Mouse (Mus musculus) hindbrain, embryonic 12.5 days (tissue): ENCODE results near the gene Ctsl. TPM values are rescaled to one million over a fixed set of nuclear protein-coding genes. Genes with fewer than 3 reads are reported as not detected.

Experiments used
- ATAC-seq: fragments of 200-750 bp; cut with Nextera tagmentation; 2 replicates; pipeline ENCODE4 v1.8.0; 2017; ENCODE audit warnings: moderate TSS enrichment; ENCODE audit not compliant: low FRiP score
- H3K27ac ChIP-seq: fragments of 300-500 bp; sonication (generic); 2 replicates; pipeline ENCODE4 v1.5.1; 2016; ENCODE audit warnings: mild to moderate bottlenecking
- H3K27me3 ChIP-seq: fragments of 300-500 bp; sonication (generic); 2 replicates; pipeline ENCODE4 v1.6.1; 2016; ENCODE audit warnings: mild to moderate bottlenecking
- H3K36me3 ChIP-seq: fragments of 300-500 bp; sonication (generic); 2 replicates; pipeline ENCODE4 v1.6.1; 2016; ENCODE audit warnings: mild to moderate bottlenecking
- H3K4me1 ChIP-seq: fragments of 300-500 bp; sonication (generic); 2 replicates; pipeline ENCODE4 v1.6.1; 2016
- H3K4me2 ChIP-seq: fragments of 300-500 bp; sonication (generic); replicated peaks from 2 replicates; pipeline ENCODE4 v1.6.1; 2016; ENCODE audit warnings: mild to moderate bottlenecking
- H3K4me3 ChIP-seq: fragments of 300-500 bp; sonication (generic); 2 replicates; pipeline ENCODE4 v1.5.1; 2016; ENCODE audit warnings: mild to moderate bottlenecking
- H3K9ac ChIP-seq: fragments of 300-500 bp; sonication (generic); 2 replicates; pipeline ENCODE4 v1.6.1; 2016; ENCODE audit warnings: mild to moderate bottlenecking, moderate library complexity
- H3K9me3 ChIP-seq: fragments of 300-500 bp; sonication (generic); replicated peaks from 2 replicates; pipeline ENCODE4 v1.6.1; 2016; ENCODE audit warnings: mild to moderate bottlenecking
- WGBS: fragments of 180-500 bp; shearing (Covaris S2); methylation state at CpG from one replicate; pipeline ENCODE4 v1.1.7; 2016; 5-methylcytosine and 5-hydroxymethylcytosine counted together
- polyA plus RNA-seq: library from polyadenylated mRNA; unstranded; fragments of >200 nt; fragmentation: Nextera tagmentation; extraction: Ambion mirVana; gene quantifications from 2 replicates; pipeline ENCODE4 v1.2.1, GENCODE M21; 2016

Gene Ctsl
- polyA plus RNA-seq, result 111 and 124 TPM in 2 replicates

DNA sequence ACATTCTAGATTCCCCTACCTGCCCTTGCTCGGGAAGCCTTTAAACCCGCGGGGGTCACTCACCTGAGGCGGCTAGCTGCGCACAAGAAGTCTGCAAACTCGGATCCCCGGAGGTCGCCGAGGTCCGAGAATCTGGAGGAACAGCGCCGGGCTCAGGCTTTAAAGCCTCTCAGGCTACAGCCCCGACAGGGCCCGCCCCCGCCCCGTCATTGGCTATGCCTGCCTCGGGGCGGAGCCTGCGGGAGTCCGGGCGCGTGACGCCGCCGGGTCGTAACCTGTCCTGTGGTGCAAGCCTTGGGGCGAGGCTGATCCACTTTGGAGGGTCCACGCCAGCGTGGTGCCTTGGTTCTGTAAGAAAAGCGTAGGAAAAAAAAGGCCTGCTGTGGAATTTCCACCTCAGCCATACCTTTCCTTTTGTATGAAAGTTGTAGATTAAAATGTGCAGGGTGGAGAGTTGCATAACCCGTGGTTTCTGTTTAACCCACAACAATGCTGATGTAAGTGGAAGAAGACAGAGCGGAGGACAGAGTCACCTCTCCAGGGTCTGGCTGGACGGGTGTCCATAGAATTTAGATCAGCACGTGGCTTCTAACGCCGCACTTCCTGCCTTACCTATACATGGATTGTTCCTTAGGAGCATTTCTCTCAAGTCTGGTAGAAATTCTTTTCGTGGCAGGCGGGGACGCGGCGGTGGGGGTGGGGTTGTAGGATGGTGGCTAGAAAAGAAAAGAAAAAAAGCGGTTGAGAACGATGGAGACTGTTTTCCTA is at the start of gene Ctsl:
Gene Ctsl, minus strand, starts transcription at position 718 of the 768 bp plus-strand sequence.
- peak within 1 kb of the TSS; percentile 81 for H3K4me2 ChIP-seq

DNA sequence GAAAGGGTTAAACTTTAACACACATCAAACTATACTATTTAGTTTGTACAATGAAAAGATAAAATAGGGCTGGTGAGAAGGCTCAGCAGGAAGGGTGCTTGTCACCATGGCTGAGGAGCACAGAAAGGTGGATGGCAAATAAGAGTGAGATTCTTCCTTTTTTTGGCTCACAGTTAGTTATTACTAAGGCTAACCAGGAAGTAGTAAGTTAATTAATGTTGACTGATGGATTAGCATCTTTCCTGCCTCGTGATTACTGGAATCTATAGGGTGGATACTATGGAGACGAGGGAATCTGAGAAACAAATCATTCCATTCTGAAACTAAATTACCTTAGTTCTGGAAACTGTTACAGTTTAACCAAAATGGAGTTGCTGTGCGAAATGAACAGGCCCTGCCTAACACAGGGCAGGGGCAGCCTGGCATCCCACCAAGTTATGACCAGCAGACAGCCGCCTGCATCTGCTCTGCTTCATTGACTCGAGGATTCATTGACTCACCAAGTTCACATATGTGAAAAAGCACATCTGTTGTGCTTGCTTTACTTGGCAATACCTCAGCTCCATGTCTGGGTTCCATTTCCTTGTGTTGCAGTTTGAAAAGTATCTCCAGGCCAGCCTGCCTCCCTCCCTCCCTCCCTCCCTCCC is 46.4 kb upstream of the Ctsl start:
- Histone ChIP-seq H3K27ac (no peak overlapping the region), H3K27me3 (no peaks in the 10 kb centered on the region), H3K4me1 (no peaks in the 10 kb centered on the region), H3K9ac (no peak overlapping the region), H3K36me3 (no peaks in the 10 kb centered on the region), H3K9me3 (0 out of 2 replicates have a peak, but pooled peaks cover 3% of the 10 kb centered on the region), H3K4me3 (no peak overlapping the region), H3K4me2 (no peak overlapping the region)
- ATAC-seq, result no peak
- 60% methylated on average over 5 of the region's 5 CpGs for WGBS

More for the DNA sequence above, at the start of gene Ctsl:
- H3K27me3 ChIP-seq, result no peaks in the 10 kb centered on the region
- H3K9ac ChIP-seq, result peak within 1 kb of the TSS; percentile 75
- peaks cover 7% of the 10 kb centered on the region for H3K4me1 ChIP-seq
- H3K9me3 ChIP-seq, result no peaks in the 10 kb centered on the region
- WGBS, result under 1% methylated on average over 43 of the region's 43 CpGs
- H3K36me3 ChIP-seq, result peaks cover 25% of the 10 kb centered on the region
- peak within 1 kb of the TSS; percentile 66 for H3K27ac ChIP-seq
- peak within 1 kb of the TSS; percentile 74 for H3K4me3 ChIP-seq
- ATAC-seq, result peak; percentile 99

DNA sequence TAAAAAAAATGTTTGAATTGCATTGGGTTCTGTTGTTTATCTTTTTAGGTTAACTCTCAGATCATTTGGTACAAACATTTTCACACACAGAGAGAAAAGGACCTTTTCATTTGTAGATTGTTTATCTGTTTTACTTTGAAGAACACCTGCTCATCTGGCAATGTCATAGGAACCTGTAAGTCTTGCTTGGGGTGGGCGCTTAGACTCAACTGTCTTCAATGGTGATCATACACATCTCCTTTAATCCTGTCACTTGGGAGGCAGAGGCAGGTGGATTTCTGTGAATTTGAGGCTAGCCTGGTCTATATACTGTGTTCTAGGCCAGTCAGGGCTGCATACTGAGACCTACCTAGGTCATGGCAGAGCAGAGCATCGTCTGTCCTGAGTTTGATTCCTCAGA is 45.0 kb upstream of the Ctsl start:
- H3K9me3 ChIP-seq, result 0 out of 2 replicates have a peak, but pooled peaks cover 3% of the 10 kb centered on the region
- no peak overlapping the region for H3K9ac ChIP-seq
- H3K36me3 ChIP-seq, result no peaks in the 10 kb centered on the region
- WGBS, result 85% methylated on average over 2 of the region's 2 CpGs
- ATAC-seq, result no peak
- no peaks in the 10 kb centered on the region for H3K4me1 ChIP-seq
- H3K27me3 ChIP-seq, result no peaks in the 10 kb centered on the region
- no peak overlapping the region for H3K27ac ChIP-seq
- H3K4me3 ChIP-seq, result no peak overlapping the region
- no peak overlapping the region for H3K4me2 ChIP-seq

GRCm38 (mm10) chr13:64412752-64413257 is 42.1 kb upstream of the Ctsl start:
- Histone ChIP-seq H3K9ac (no peak overlapping the region), H3K9me3 (0 out of 2 replicates have a peak, but pooled peaks cover 3% of the 10 kb centered on the region), H3K4me3 (no peak overlapping the region), H3K4me2 (no peak overlapping the region), H3K36me3 (no peaks in the 10 kb centered on the region), H3K27ac (no peak overlapping the region), H3K27me3 (no peaks in the 10 kb centered on the region), H3K4me1 (no peaks in the 10 kb centered on the region)
- ATAC-seq, result no peak
- WGBS, result 91% methylated on average over 2 of the region's 2 CpGs

DNA sequence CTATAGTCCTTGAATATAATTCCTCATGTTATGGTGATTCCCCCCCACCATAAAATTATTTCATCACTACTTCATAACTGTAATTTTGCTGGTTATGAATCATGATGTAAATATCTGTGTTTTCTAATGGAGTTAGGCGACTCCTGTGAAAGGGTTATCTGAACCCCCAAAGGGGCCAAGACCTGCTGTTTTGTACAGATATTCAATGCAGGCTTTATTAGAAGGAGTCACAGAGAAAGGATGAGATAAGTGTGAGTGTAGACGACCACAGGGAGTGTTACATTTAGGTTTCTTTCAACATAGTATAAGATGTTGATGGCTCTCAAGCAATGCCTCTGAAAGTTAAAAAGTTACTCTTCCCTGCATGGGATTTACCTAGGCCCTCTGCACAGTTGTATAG is 40.6 kb upstream of the Ctsl start:
- Histone ChIP-seq H3K4me3 (no peak overlapping the region), H3K9ac (no peak overlapping the region), H3K9me3 (0 out of 2 replicates have a peak, but pooled peaks cover 3% of the 10 kb centered on the region), H3K36me3 (no peaks in the 10 kb centered on the region), H3K4me2 (no peak overlapping the region), H3K27ac (no peak overlapping the region), H3K4me1 (no peaks in the 10 kb centered on the region), H3K27me3 (no peaks in the 10 kb centered on the region)
- ATAC-seq, result no peak
- WGBS, result 85% methylated on average over 2 of the region's 2 CpGs

DNA sequence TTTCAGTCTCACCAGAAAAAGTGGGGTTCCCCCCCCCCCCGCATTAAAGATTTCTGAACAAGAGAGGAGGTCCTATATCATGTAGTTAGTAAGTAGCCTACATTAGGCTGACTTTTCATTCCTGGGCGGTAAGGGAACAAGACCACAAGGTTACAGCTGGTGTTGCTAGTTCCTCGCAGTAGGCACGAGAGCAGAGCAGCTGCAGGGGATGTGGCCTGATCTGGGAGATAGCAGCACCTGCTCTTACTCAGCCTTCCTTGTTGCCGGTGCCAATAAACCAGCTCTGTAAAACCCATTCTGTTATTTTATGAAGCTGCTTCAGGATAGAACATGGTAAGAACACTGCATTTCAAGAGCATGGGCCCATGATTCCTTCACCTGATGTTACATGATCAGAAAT is 39.9 kb upstream of the Ctsl start:
- H3K36me3 ChIP-seq, result no peaks in the 10 kb centered on the region
- H3K4me2 ChIP-seq, result no peak overlapping the region
- H3K9me3 ChIP-seq, result 0 out of 2 replicates have a peak, but pooled peaks cover 3% of the 10 kb centered on the region
- H3K27ac ChIP-seq, result no peak overlapping the region
- ATAC-seq, result no peak
- WGBS, result 83% methylated on average over 5 of the region's 5 CpGs
- no peaks in the 10 kb centered on the region for H3K27me3 ChIP-seq
- no peak overlapping the region for H3K4me3 ChIP-seq
- H3K4me1 ChIP-seq, result no peaks in the 10 kb centered on the region
- no peak overlapping the region for H3K9ac ChIP-seq

DNA sequence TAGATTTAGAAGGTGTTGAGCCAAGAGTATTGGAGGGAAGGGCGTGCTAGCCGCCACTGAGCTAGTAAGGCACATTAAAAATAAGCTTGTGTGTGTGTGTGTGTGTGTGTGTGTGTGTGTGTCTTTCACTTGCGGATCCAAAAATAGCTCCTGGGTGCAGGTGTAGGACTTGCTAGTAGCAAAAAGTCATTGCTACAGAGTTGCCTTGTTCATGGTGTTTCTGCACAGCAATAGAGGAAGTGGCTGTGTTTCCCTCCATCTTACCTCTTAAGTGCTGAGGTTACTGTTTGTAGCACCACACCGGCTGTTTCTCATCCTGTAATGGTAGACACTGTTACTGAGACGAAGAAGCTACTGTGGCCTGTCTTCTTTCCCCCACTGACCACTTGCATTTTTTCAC is 37.3 kb upstream of the Ctsl start:
- ATAC-seq, result no peak
- Histone ChIP-seq H3K27ac (no peak overlapping the region), H3K9ac (no peak overlapping the region), H3K4me3 (no peak overlapping the region), H3K4me1 (no peaks in the 10 kb centered on the region), H3K4me2 (no peak overlapping the region), H3K9me3 (no peaks in the 10 kb centered on the region), H3K27me3 (no peaks in the 10 kb centered on the region), H3K36me3 (no peaks in the 10 kb centered on the region)
- WGBS, result 89% methylated on average over 5 of the region's 5 CpGs

- H3K27ac ChIP-seq, result no peak overlapping the region
- no peaks in the 10 kb centered on the region for H3K9me3 ChIP-seq
- H3K4me1 ChIP-seq, result no peaks in the 10 kb centered on the region
- no peak overlapping the region for H3K9ac ChIP-seq
- ATAC-seq, result no peak
- H3K27me3 ChIP-seq, result no peaks in the 10 kb centered on the region
- no peaks in the 10 kb centered on the region for H3K36me3 ChIP-seq
- 87% methylated on average over 6 of the region's 6 CpGs for WGBS
- H3K4me3 ChIP-seq, result no peak overlapping the region
- no peak overlapping the region for H3K4me2 ChIP-seq
Observed at GRCm38 (mm10) chr13:64405550-64405949, 34.9 kb upstream of the Ctsl start.

DNA sequence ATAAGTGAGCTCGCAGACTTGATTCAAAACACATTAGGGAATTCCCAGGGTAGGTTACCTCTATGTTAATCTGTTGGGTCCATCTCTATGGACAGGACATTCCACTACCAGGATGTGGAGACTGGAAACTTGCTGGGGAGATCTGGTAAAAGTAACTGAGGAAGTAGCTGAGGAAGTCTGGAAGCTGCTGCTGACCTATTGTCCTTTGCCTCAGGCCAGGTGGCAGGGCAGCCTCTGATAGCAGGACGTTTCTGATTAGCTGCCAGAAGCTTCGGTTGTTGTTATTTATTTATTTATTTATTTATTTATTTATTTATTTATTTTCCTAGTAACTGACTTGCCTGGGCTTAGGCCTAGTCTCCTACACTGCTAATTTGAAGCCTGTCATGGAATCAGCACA is 32.8 kb upstream of the Ctsl start:
- Histone ChIP-seq H3K9me3 (no peaks in the 10 kb centered on the region), H3K27me3 (no peaks in the 10 kb centered on the region), H3K36me3 (no peaks in the 10 kb centered on the region), H3K4me1 (no peaks in the 10 kb centered on the region), H3K4me2 (no peak overlapping the region), H3K4me3 (no peak overlapping the region), H3K9ac (no peak overlapping the region), H3K27ac (no peak overlapping the region)
- WGBS, result 62% methylated on average over 3 of the region's 3 CpGs
- ATAC-seq, result no peak

- H3K9me3 ChIP-seq, result no peaks in the 10 kb centered on the region
- no peaks in the 10 kb centered on the region for H3K27me3 ChIP-seq
- H3K36me3 ChIP-seq, result no peaks in the 10 kb centered on the region
- no peaks in the 10 kb centered on the region for H3K4me1 ChIP-seq
- WGBS, result 91% methylated on average over 8 of the region's 8 CpGs
- ATAC-seq, result no peak
- no peak overlapping the region for H3K9ac ChIP-seq
- no peak overlapping the region for H3K27ac ChIP-seq
- no peak overlapping the region for H3K4me2 ChIP-seq
- no peak overlapping the region for H3K4me3 ChIP-seq
Observed at GRCm38 (mm10) chr13:64402951-64403460, 32.3 kb upstream of the Ctsl start.

DNA sequence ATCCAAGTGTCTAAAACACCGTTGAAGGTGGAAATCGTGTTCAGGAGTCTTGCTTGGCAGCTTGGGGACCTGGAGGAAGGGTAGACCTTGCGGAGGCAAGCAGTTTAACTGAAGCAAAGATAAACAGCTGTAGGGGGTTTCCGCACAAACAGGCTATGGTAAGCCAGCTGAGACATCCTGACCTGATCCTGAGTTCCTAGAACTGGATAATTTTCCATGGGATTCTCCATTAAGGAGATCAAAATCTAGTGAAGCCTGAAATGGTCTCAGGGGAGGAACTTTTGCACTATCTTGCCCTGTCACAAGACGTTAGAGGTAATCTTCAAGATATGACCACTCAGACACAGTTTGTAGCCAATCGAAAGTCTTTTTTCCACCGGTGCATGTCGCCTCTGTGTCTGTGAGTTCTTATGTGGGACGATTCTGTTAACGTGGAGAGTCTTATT is 31.8 kb upstream of the Ctsl start:
- Histone ChIP-seq H3K4me2 (no peak overlapping the region), H3K4me3 (no peak overlapping the region), H3K27me3 (no peaks in the 10 kb centered on the region), H3K27ac (no peak overlapping the region), H3K36me3 (no peaks in the 10 kb centered on the region), H3K9ac (no peak overlapping the region), H3K4me1 (no peaks in the 10 kb centered on the region), H3K9me3 (no peaks in the 10 kb centered on the region)
- WGBS, result 93% methylated on average over 10 of the region's 10 CpGs
- ATAC-seq, result no peak

DNA sequence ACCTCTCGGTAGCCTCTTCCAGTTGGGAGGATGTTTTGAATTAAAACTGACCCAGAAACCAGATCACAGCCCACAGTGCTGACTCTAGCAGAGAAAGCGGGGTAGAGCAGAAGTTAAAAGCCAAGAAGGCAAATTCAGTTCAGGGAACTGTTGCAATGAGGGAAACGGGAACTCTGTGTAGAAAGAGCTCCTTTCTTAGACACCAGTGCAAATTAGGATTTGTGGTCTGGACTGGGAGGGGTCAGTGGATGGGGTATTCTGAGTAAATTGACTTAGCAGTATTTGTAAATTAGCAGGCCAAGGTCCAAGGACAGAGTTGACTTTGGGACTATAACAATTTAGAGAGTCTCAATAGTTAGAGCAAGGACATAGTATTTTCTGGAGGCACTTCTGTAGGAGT is 31.3 kb upstream of the Ctsl start:
- Histone ChIP-seq H3K4me1 (no peaks in the 10 kb centered on the region), H3K9ac (no peak overlapping the region), H3K9me3 (no peaks in the 10 kb centered on the region), H3K4me3 (no peak overlapping the region), H3K4me2 (no peak overlapping the region), H3K27ac (no peak overlapping the region), H3K36me3 (no peaks in the 10 kb centered on the region), H3K27me3 (no peaks in the 10 kb centered on the region)
- no peak for ATAC-seq
- 65% methylated on average over 3 of the region's 3 CpGs for WGBS
